Mouse (Mus musculus): ENCODE data around the gene Scaf1. TPM values are rescaled to one million over a fixed set of nuclear protein-coding genes. Genes with fewer than 3 reads are reported as not detected.

The Scaf1 gene
- total RNA-seq, 2 experiments from 2014 or later: 76.9 to 82.6 TPM

DNA sequence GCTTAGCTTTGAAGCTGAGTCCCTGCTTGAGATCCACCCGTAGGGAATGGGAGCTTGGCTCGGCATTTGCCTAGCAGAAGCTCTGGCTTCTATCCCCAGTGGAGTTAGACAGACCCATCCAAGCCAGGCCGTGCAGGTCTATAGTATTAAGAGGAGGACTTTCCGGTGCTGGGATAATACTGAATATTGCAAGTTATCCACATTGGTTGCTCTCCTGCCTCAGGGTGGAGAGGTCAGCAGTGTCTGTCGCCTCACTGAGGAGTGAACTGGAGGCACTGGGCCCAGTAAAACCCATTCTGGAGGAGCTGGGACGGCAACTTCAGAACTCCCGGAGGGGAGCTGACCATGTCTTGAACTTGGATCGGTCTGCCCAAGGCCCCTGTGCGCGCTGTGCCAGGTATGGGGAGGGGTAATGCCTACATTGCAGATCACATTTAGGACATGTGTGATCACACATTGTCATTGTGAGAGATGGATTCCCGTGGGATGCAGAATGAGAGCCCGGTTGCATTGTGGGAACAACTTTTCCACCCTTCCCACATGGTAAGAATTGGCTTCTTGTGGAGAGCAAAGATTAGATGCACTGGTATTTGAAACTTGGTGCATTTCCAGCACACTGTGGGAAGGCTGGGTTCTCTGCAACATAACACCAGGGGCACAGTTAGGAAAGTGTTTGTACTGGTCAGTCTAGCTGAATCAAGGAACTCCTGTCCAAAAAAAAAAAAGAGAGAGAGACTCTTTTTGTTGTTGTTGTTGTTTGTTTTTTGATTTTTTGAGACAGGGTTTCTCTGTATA lies 61.9 kb downstream of the Scaf1 start:
- no peak for DNase-seq

DNA sequence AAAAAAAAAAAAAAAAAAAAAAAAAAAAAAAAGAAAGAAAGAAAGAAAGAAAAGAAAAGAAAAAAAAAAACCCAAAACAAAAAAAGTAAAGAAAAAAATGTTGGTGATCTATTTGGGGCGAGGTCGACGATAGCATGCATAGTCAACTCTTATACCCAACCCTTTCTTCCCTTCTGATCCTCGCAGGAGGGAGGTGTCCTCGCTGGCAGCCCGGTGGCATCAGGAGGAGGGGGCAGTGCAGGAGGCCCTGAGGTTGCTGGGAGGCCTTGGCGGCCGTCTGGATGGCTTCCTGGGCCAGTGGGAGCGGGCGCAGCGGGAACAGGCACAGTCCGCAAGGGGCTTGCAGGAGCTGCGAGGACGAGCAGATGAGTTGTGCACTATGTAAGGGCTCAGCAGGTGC lies 62.6 kb downstream of the Scaf1 start:
- no peak for DNase-seq

Small RNA genes lying within 50 kb of the gene (microRNA-seq; reads per million reads assigned to microRNA genes)
- not detected for gene Mir7054

Other genes starting within 250 kb of the Scaf1 start
- gene Nup62, start 200.3 kb downstream of the Scaf1 start, total RNA-seq (2021): 10 to 100 TPM; 40.9 to 42.5 TPM
- 1 to 10 TPM; 2.0 to 2.6 TPM for gene Il4i1, start 200.0 kb downstream of the Scaf1 start, total RNA-seq (2021)
- gene Atf5, start 199.7 kb downstream of the Scaf1 start, total RNA-seq (2021): 100 to 1,000 TPM; 135 to 151 TPM
- 100 to 1,000 TPM; 108 to 118 TPM for gene Akt1s1, start 167.4 kb downstream of the Scaf1 start, total RNA-seq (2021)
- gene Tbc1d17, start 167.3 kb downstream of the Scaf1 start, total RNA-seq (2021): 10 to 100 TPM; 54.1 to 73.4 TPM
- gene Pnkp, start 159.2 kb downstream of the Scaf1 start, total RNA-seq (2021): 10 to 100 TPM; 41.7 to 50.6 TPM
- gene Ptov1, start 146.6 kb downstream of the Scaf1 start, total RNA-seq (2021): 100 to 1,000 TPM; 215 to 274 TPM
- gene Med25, start 123.7 kb downstream of the Scaf1 start, total RNA-seq (2021): 10 to 100 TPM; 86.1 to 97.1 TPM
- gene Fuz, start 120.3 kb downstream of the Scaf1 start, total RNA-seq (2021): 10 to 100 TPM; 24.9 to 25.8 TPM
- 100 to 1,000 TPM in 1 of 2 experiments, 10 to 100 TPM in 1; 95.0 to 106 TPM for gene Ap2a1, start 86.9 kb downstream of the Scaf1 start, total RNA-seq (2021)
- not detected for gene Tsks, start 73.2 kb downstream of the Scaf1 start, total RNA-seq (2021)
- 10 to 100 TPM in 1 of 2 experiments, 1 to 10 TPM in 1; 8.6 to 10.7 TPM for gene Cpt1c, start 41.5 kb downstream of the Scaf1 start, total RNA-seq (2021)
- 100 to 1,000 TPM; 236 to 262 TPM for gene Prmt1, start 29.8 kb downstream of the Scaf1 start, total RNA-seq (2021)
- gene Irf3, start 18.7 kb downstream of the Scaf1 start, total RNA-seq (2021): 100 to 1,000 TPM in 1 of 2 experiments, 10 to 100 TPM in 1; 90.4 to 123 TPM
- gene Bcl2l12, start 17.7 kb downstream of the Scaf1 start, total RNA-seq (2021): 10 to 100 TPM; 16.5 to 17.4 TPM
- 100 to 1,000 TPM in 1 of 2 experiments, 10 to 100 TPM in 1; 98.9 to 101 TPM for gene Rras, start 1.6 kb upstream of the Scaf1 start, total RNA-seq (2021)
- 10 to 100 TPM; 47.7 to 59.7 TPM for gene Prr12, start 36.5 kb upstream of the Scaf1 start, total RNA-seq (2021)
- gene Nosip, start 46.1 kb upstream of the Scaf1 start, total RNA-seq (2021): 10 to 100 TPM; 50.5 to 65.3 TPM
- 10 to 100 TPM; 18.1 to 20.5 TPM for gene Prrg2, start 46.3 kb upstream of the Scaf1 start, total RNA-seq (2021)
- gene Rcn3, start 75.9 kb upstream of the Scaf1 start, total RNA-seq (2021): 10 to 100 TPM; 32.2 to 38.3 TPM
- gene Fcgrt, start 87.5 kb upstream of the Scaf1 start, total RNA-seq (2021): 100 to 1,000 TPM; 116 to 138 TPM
- 1,000 to 10,000 TPM; 1,231 to 1,372 TPM for gene Rps11, start 108.1 kb upstream of the Scaf1 start, total RNA-seq (2021)
- 1,000 to 10,000 TPM; 1,621 to 1,757 TPM for gene Rpl13a, start 112.4 kb upstream of the Scaf1 start, total RNA-seq (2021)
- not detected for gene Gm45713, start 119.9 kb upstream of the Scaf1 start, total RNA-seq (2021)
- gene Flt3l, start 120.1 kb upstream of the Scaf1 start, total RNA-seq (2021): 10 to 100 TPM; 15.3 to 25.5 TPM
- 10 to 100 TPM; 59.1 to 77.0 TPM for gene Pih1d1, start 137.9 kb upstream of the Scaf1 start, total RNA-seq (2021)
- gene Aldh16a1, start 138.2 kb upstream of the Scaf1 start, total RNA-seq (2021): 10 to 100 TPM; 62.7 to 76.7 TPM
- gene Slc17a7, start 147.6 kb upstream of the Scaf1 start, total RNA-seq (2021): under 1 TPM in 1 of 2 experiments, not detected in 1; 0.17 TPM
- gene Gfy, start 163.2 kb upstream of the Scaf1 start, total RNA-seq (2021): not detected
- gene Pth2, start 164.6 kb upstream of the Scaf1 start, total RNA-seq (2021): not detected
- gene Ccdc155, start 188.5 kb upstream of the Scaf1 start, total RNA-seq (2021): not detected
- not detected for gene Dkkl1, start 195.8 kb upstream of the Scaf1 start, total RNA-seq (2021)
- 10 to 100 TPM; 10.6 to 15.3 TPM for gene Tead2, start 199.4 kb upstream of the Scaf1 start, total RNA-seq (2021)
- gene Cd37, start 222.8 kb upstream of the Scaf1 start, total RNA-seq (2021): 1 to 10 TPM; 2.2 to 4.1 TPM
- gene Slc6a16, start 224.7 kb upstream of the Scaf1 start, total RNA-seq (2021): not detected